Mouse (Mus musculus): ENCODE data around the gene Hoxd12. TPM values are rescaled to one million over a fixed set of nuclear protein-coding genes. Genes with fewer than 3 reads are reported as not detected.

The Hoxd12 gene
- total RNA-seq, 2 experiments from 2014 or later: not detected

DNA sequence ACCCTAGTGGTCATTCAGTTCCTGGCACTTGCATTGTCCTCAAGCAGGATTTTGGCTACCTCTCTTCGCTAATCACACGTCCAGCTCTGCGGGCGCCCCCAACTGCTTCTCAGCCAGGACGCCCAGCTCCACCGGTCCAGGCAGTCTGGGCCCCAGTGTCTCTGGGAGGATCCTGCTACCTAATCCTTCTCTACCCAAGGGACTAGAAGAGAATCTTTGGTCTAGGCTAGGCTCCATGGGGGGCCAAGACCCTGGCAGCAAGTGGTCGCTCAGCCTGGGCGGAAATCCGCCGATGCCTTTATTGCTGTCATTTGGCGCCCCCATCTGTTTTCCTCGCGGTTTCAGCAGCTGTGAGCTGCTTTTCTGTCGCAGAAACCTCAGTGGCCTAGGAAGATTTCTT, 13.1 kb upstream of the Hoxd12 start:
- peak; percentile 75 for DNase-seq
- intact Hi-C loops (cut with DNase I): loop anchor here (2.0 to 5.0 kb wide), 5 partner anchors 361 to 1109 kb away; no protein-coding TSS in a partner anchor

DNA sequence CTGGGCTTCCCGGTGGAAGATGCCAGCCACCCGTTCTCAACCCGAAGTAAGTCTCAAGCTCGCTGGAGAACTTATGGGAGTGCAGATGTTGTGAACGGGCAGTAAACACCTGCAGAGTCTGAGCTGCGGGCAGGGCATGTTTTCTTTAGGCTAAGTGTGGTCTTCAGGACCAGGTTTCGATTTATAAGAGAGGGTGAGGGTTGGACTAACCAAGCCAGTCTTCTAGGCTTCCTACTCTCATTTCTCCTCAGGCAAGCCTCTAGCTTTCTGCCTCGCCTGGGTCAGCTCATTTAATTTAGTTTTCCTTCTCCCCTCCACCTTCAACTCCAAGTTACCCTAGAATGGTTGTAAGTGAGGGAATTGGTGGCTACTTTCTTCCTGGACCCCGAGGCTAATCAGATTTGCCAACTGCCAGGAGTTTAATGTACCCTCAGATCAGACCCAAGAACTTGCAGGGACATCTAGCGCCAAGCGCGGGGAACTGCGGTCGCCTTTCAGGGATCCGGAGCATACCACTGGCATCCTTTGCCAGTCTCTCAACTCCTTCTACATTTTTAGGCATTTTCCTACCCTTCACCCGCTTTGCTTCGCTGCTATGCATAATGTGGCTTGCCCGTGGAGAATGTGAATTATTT, 11.4 kb upstream of the Hoxd12 start:
- intact Hi-C loops (cut with DNase I): loop anchor here (2.0 to 5.0 kb wide), 5 partner anchors 363 to 1111 kb away; no protein-coding TSS in a partner anchor
- peak; percentile 74 for DNase-seq

DNA sequence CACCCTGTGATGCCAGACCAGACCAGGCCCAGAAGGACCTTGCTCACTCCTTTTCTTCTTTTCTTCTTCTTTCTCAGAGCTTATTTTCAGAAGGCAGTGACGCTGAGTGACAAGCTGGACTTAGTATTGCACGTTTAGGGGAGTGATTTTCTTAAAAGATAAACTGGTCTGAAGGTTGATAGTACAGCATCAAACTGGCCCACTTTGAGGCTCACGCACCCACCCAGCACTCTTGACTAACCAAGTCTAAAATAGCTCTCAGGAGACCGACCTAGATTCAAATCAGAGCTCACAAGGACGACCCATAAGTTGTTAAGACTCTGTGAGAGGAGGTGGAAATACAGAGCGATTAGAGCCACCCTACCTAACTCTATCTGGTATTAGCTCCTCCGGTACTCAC, 8.4 kb upstream of the Hoxd12 start:
- intact Hi-C loops (cut with DNase I): no loop called here
- DNase-seq: no peak

DNA sequence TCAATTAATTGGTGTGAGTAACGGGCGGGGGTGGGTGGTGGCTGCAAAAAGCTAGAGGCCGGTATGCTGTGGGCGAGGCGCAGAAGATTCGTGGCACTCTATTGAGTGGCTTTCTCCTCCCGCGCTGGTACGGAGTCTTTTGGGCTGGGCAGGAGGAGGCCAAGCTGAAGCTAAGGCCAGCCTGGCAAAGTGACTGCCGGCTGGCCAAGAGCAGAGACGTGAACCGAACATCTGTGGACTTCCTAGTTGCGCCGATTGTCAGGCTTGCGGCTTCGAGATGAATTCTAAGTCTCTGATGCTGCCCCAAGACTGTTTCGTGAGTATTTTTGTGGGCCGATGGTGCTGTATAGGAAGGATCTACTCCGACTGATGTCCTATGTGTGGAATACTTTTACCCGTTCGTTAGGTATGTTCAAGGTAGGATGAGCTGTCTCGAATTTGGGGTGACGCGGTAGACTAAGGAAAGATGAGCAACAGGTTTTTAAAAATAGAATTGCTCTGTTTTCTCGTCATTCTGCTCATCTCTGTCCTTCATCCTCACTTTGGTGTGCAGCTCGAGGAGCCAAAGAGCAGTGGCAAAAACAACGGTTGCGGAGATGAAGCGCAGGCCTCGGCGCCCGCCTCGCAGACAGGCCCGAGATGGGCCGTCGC, 7.5 kb upstream of the Hoxd12 start:
- intact Hi-C loops (cut with DNase I): no loop called here
- no peak for DNase-seq

DNA sequence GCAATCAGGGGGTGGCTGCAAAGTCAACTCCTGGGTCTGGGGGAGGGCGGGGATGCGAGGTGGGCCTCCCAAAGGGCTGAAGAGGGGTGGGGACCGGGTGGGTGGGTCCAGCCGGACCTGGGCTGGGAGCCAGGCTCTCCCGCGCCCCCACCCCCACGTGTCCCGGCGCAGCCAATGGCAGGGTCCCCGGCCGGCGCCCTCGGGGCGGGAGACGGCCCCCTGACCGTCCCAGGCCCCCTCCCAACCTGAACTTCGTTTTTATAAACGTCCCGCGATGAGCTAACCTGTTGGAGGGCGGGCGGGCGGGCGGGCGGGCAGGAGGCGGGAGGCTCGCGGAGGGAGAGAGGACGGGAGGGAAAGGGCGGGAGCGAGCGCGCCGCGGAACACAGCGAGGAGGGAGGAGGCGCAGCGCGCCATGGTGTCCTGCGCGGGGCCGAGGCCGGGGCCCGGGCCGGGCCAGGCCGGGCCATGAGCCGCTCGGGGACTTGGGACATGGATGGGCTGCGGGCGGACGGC, 6.9 kb upstream of the Hoxd12 start, which contains the start of gene Hoxd13:
Hoxd13 (plus strand) TSS at position 469 of the 516 bp plus-strand sequence.
- no peak for DNase-seq
- intact Hi-C loops (cut with DNase I): no loop called here

DNA sequence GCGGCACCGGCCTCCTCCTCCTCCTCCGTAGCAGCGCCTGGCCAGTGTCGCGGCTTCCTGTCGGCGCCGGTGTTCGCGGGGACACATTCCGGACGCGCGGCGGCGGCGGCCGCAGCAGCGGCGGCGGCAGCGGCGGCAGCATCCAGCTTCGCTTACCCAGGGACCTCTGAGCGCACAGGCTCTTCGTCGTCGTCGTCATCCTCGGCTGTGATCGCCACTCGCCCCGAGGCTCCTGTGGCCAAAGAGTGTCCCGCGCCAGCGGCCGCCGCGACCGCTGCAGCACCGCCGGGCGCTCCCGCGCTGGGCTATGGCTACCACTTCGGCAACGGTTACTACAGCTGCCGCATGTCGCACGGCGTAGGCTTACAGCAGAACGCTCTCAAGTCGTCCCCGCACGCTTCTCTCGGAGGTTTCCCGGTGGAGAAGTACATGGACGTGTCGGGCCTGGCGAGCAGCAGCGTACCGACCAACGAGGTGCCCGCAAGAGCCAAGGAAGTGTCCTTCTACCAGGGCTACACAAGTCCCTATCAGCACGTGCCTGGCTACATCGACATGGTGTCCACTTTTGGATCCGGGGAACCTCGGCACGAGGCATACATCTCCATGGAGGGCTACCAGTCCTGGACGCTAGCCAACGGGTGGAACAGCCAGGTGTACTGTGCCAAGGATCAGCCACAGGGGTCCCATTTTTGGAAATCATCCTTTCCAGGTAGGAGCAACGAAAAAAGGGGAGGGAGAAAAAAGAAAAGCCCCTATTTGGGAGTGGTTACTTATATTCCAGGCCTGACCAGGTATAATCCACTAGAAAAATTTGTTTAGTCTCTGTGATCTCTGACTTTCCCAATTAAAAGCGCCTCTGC, 6.2 kb upstream of the Hoxd12 start:
- intact Hi-C loops (cut with DNase I): no loop called here

DNA sequence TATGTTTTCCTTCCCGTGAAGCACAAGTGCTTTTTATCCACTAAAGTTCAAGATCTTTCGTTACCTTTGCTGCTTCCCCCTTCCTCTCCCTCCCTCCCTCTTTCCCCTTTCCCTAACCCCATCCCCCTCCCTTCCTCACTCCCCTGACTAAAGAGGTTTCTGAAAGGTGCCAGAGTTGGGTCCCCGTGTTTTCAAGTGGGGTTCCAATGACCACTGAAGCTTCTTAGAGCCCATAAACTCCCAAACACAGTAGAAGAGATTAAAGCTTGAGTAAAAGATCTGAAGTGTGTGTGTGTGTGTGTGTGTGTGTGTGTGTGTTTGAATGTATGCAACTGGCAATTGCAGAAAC, 5.6 kb upstream of the Hoxd12 start:
- DNase-seq: no peak
- intact Hi-C loops (cut with DNase I): no loop called here

More for the DNA sequence above, 6.2 kb upstream of the Hoxd12 start:
- no peak for DNase-seq

DNA sequence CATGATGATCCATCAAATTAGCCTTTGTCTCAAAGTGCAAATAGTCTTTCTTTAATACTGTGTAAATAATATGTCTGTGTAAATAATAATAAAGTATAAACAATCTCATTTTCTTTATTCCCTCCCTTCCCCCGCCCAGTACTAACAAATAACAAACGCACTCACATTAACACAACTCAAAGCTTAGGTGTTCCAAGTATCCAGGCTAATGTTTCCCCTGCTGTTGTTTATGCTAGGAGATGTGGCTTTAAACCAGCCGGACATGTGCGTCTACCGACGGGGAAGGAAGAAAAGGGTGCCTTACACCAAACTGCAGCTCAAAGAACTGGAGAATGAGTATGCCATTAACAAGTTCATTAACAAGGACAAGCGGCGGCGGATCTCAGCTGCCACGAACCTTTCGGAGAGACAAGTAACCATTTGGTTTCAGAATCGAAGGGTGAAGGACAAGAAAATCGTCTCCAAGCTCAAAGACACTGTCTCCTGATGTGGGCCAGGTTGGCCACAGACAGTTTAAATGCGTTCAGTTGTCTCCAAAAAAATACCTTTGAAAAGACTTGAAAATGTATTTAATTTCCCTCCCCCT, 5.1 kb upstream of the Hoxd12 start:
- no peak for DNase-seq
- intact Hi-C loops (cut with DNase I): no loop called here

DNA sequence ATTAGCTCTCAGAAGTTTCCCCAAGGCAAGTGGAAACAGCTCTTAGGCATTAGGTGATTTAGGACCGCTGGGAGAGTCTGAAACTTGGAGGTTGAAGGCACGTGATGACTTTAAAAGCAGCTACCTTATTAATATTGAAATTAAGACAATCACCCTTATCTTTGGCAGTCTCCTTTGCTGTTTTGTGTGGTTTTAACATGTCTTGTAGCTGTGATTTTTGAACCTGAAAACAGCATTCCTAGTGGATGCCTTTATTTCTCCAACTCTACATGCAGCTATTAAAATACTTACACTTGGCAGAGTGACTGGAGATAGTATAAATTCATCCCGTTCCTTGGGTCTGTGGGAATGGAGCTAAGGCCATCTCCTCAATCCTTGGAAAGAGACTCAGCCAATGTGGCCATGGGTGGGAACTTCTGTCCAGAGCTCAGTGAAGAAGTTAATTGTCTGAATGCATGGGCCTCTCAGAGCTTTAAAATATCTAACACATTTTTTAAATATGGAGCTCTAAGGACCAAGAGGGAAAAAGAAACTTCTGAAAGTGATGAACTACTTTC, 4.1 kb upstream of the Hoxd12 start:
- intact Hi-C loops (cut with DNase I): no loop called here
- DNase-seq: no peak

DNA sequence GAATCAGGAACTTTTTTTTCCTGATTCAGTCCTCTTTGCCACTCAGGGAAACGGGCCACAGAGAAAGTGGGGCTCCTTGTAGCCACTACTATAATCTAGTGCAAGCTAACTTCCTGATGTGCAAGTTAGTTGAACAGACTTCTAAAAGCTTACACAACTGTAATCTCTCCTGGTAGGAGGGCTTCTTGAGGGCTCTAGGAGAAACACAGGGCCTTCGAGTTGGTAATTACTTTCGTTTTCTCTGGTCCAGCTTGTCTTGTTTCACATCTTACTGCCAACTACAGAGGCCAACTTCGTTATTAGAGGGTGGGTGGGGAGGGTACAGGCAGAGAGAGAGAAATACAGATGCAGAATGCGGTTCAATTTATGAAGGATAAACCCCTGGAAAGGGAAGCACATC, 3.0 kb upstream of the Hoxd12 start:
- intact Hi-C loops (cut with DNase I): no loop called here
- DNase-seq: no peak

DNA sequence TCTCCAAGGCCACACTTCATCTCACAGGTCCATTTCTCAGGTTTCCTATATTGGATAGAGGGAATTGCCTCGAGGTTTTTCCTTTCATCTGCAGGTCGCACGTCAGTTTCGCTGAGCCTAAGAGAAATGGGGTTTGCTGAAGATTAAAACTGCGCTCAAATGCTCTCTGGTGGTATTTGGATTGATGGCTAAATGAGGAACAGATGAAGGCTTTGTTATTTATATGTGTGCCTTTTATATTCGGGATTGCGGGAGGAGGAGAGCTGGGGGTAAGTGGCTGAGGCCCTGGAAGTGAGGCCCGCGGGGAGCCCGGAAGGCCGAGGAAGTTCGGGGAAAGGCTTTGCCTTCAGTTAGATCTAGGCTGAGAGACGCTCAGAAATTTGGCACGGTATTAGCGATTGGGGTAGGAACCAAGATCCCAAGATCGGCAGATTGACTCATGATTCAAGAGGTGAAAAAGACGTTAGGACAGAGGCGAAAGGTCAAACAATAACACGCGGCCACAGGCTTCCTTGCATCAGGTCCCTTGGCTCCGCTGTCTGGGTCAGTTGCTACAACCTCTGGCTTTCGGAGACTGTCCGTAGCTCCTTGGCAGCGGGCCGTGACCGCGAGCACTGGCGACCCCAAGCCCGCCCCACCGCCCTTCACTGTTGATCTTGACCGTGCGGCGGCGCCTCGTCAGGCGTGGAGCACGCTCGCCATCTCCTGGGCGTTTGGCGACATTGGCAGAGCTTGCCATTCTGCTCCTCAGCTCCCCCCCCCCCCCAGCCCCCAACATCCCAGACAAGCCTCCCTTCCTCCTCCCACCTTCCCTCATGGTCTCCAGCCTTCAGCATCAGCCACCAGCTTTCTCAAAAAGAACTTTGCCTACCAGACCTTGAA, 2.1 kb upstream of the Hoxd12 start:
- intact Hi-C loops (cut with DNase I): no loop called here
- DNase-seq: peak; percentile 78

DNA sequence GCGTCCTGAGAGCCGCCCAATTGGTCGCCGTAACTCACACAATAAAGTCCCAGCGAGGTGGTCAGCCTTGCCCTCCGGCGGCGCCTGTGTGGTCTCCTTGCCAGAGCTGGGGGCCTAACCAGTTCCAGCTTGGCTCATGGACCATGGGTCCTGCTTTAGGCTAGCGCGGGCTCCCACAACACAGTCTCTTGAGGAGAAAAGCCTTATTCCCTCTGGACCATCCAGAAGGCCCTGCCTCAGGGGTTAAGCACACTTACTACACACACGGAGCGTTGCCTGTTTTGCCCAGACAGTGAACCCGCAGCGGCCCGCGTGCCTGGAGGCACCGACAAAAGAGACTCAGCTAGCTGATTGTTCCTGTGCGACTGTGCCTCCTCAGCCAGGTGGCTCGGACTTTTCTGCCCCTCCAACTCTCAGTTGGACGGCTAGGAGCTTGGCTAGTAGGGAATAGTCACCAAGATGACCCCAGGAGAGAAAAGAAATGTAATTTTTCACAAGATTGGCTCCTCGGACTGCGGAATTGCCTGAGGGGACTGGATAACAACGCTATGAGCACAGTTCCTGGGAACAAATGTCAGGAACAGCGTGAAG, 883 bp upstream of the Hoxd12 start:
- intact Hi-C loops (cut with DNase I): no loop called here

DNA sequence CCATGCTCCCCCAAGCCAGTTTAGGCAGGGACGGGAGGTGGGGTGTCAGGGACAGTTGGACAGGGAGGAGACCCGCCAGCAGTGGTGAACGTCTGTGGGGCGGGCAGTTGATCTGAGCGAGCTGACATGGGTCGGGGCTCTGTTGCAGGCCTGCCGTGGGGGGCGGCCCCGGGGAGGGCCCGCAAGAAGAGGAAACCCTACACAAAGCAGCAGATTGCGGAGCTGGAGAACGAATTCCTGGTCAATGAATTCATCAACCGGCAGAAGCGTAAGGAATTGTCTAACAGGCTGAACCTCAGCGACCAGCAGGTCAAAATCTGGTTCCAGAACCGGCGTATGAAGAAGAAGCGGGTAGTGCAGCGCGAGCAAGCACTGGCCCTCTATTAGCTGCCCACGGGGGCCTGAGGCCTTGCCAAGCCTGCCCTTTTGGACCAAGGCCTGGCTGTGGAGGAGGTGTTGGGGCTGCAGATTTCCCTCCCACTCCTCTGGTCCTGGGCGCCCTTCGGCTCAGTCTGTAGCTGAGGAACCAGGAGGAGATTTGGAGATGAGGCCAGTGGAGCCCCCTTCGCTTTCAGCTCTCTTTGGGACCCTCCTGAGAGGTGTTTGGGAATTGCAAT, 961 bp downstream of the Hoxd12 start:
- intact Hi-C loops (cut with DNase I): no loop called here
- DNase-seq: no peak

More for the DNA sequence above, 883 bp upstream of the Hoxd12 start:
- no peak for DNase-seq

DNA sequence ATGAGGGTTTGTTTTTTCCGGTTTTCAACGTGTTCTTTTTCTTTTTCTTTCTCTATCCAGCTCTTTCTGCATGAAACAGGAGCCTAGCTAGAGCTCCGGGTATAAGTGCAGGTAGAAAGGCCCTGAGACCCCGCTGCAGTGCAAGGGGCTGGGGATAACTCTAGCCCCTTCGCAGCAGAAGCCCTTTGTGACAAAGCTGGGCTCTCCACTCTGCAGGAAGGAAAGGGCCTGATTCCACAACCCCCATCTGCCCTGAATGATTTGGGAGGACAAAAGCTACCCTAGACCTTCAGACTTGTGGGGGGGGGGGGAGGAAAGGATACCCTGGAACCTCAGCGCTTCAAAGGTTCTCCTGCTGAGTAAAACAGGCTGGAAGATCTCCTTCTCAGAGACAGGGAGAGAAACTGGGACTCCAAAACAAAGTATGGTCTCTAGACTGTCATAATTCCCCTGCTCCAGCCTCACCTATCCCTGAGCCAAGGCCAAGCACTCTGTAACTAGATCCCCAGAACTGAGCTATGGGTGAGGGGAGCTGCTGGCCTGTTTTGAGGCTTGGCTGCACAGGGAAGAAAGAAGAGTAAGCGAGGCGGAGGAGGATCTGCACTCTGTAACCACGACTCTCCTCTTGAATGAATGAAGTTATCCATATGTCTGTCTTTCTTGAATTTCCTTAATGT, 1.7 kb downstream of the Hoxd12 start:
- no peak for DNase-seq
- intact Hi-C loops (cut with DNase I): no loop called here

DNA sequence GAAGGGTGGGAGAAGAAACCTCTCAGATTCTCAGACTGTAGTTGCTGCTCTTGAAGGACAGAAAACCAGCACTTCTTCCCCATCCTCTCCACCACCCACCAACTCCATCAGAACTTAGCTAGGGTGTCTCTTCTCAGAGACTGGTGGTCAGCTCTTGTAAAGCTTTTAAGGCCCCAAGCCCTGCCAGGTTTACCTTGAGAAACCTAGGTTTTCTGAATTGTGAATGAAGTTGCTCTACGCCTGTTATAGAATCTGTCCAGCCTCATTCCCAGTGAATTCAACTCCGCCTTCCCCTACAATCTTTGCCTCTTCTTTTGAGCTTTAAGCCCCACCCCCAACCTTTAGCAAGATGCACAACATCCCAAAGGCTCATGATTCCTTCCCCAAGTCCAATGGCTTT, 2.3 kb downstream of the Hoxd12 start:
- intact Hi-C loops (cut with DNase I): no loop called here
- DNase-seq: no peak

DNA sequence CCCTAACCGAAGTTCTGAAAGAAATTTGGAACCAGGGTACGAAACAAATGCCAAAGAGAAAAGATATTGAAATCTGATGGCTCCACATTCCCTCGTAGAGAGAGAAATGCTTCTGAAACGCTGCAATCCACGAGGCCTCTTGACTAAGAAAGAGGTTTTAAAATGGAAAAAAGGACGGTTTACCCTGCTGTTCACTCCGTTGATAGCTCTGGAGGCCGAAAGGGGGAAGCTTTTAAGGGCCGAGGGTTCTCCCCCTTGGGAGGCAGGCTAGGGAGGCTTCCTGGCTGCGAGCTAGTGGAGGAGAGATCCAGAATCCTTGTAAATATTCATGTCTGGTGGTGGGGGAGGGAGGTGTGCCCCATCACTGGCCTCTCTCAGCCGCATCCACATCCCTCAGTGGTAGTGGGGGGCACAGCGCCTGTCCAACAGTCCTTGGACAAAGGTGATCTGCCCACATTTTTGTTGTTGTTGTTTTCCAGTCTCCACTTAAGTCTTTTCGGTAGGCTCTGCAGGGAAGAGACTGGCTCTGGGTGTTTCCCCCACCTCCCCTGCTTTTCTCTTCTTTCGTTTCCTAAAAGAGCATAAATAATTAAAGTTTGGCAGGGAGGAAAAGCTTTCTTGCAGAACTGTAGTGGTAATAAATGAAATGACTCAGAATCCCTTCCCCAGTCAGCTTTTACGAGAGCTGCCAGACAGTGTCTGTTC, 4.2 kb downstream of the Hoxd12 start, which contains the start of gene Hoxd11:
Hoxd11 (plus strand) TSS at position 667 of the 705 bp plus-strand sequence.
- no peak for DNase-seq
- intact Hi-C loops (cut with DNase I): no loop called here

DNA sequence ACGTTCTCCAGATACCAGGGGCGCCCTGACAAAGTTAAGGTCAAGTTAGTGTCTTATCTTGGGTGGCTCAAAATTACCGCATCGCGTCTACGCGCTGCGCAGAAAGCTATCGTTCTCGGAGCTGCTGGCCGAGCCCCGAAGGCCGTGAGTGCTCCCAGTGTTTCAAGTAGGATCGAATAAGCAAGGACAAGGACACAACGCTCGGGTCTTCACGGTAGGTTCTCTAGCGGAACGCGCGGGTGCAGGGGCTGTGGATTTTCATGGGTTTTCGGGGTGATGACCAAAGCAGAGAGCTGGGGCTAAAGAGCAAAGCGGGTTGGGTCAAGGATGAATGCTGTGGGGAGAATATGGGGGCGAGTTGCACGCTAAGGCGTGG, 4.8 kb downstream of the Hoxd12 start:
- no peak for DNase-seq
- intact Hi-C loops (cut with DNase I): no loop called here

DNA sequence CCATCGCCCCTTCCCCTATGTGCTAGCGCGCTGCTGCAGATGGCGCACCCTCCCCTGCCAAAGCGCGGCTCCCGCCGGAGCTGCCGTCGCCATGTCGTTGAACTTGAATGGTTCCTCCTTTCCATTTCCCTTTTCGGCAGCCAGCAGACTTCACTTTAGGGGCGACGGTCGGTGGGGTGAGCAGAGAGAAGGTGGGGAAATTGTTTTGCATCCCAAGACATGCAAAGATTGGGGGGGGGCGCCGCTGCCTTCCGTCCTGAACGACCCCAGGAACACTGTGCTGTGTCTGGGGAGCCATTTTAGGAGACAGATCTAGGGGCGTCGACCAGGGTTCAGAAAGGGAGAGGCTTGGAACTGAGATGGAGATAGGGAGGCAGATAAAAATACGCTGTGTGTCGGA, 5.2 kb downstream of the Hoxd12 start:
- DNase-seq: no peak
- intact Hi-C loops (cut with DNase I): no loop called here
